Mouse (Mus musculus) megakaryocyte, embryonic 14.5 days (primary cell): ENCODE results near the gene Ddx4.

ENCODE experiments used
- FLI1 ChIP-seq: IDR thresholded peaks from 2 replicates; pipeline ENCODE4 v1.6.1; 2012; ENCODE audit warnings: low read length, inconsistent platforms, mixed read lengths
- GATA1 ChIP-seq: IDR thresholded peaks from 3 replicates; pipeline ENCODE4 v1.6.1; 2012; ENCODE audit warnings: mixed read lengths, low read length, inconsistent platforms, borderline replicate concordance

- TF ChIP-seq FLI1: no peak
- no peak for TF ChIP-seq GATA1
These were observed 33.9 kb upstream of the Ddx4 start for GRCm38 (mm10) chr13:112686155-112686554.
